Mouse (Mus musculus) intestine, embryonic 16.5 days (tissue): ENCODE results near the gene Praf2. TPM values are rescaled to one million over a fixed set of nuclear protein-coding genes. Genes with fewer than 3 reads are reported as not detected.

ENCODE experiments used
- ATAC-seq: fragments of 200-750 bp; cut with Nextera tagmentation; 2 replicates; pipeline ENCODE4 v1.8.0; 2017; ENCODE audit warnings: moderate TSS enrichment, moderate library complexity
- H3K27ac ChIP-seq: fragments of 300-500 bp; sonication (generic); 2 replicates; pipeline ENCODE4 v1.5.1; 2014; ENCODE audit warnings: mild to moderate bottlenecking, low read length
- H3K27me3 ChIP-seq: fragments of 300-500 bp; sonication (generic); replicated peaks from 2 replicates; pipeline ENCODE4 v1.6.1; 2014; ENCODE audit warnings: low read length, control low read depth, mixed read lengths; ENCODE audit not compliant: control insufficient read depth, insufficient read depth
- H3K36me3 ChIP-seq: fragments of 300-500 bp; sonication (generic); 2 replicates; pipeline ENCODE4 v1.6.1; 2014; ENCODE audit warnings: low read length, control low read depth; ENCODE audit not compliant: control insufficient read depth, insufficient read depth
- H3K4me1 ChIP-seq: fragments of 300-500 bp; sonication (generic); 2 replicates; pipeline ENCODE4 v1.6.1; 2014; ENCODE audit warnings: low read length, control low read depth, mixed read lengths; ENCODE audit not compliant: control insufficient read depth, insufficient read depth
- H3K4me2 ChIP-seq: fragments of 300-500 bp; sonication (generic); 2 replicates; pipeline ENCODE4 v1.6.1; 2014; ENCODE audit warnings: low read depth, low read length, control low read depth
- H3K4me3 ChIP-seq: fragments of 300-500 bp; sonication (generic); 2 replicates; pipeline ENCODE4 v1.5.1; 2014; ENCODE audit warnings: mild to moderate bottlenecking, low read length
- H3K9ac ChIP-seq: fragments of 300-500 bp; sonication (generic); 2 replicates; pipeline ENCODE4 v1.6.1; 2014; ENCODE audit warnings: low read depth, low read length
- H3K9me3 ChIP-seq: fragments of 300-500 bp; sonication (generic); 2 replicates; pipeline ENCODE4 v1.6.1; 2016; ENCODE audit warnings: low read length, control low read depth; ENCODE audit not compliant: control insufficient read depth
- WGBS: fragments of 180-500 bp; shearing (Covaris S2); extraction: QIAGEN DNeasy Blood & Tissue Kit; methylation state at CpG from one replicate; pipeline ENCODE4 v1.1.7; 2014; 5-methylcytosine and 5-hydroxymethylcytosine counted together
- polyA plus RNA-seq: library from polyadenylated mRNA; unstranded; fragments of >200 nt; fragmentation: Nextera tagmentation; extraction: Ambion mirVana; gene quantifications from 2 replicates; pipeline ENCODE4 v1.2.1, GENCODE M21; 2015

The Praf2 gene
- polyA plus RNA-seq = 59.7 and 60.8 TPM in 2 replicates

DNA sequence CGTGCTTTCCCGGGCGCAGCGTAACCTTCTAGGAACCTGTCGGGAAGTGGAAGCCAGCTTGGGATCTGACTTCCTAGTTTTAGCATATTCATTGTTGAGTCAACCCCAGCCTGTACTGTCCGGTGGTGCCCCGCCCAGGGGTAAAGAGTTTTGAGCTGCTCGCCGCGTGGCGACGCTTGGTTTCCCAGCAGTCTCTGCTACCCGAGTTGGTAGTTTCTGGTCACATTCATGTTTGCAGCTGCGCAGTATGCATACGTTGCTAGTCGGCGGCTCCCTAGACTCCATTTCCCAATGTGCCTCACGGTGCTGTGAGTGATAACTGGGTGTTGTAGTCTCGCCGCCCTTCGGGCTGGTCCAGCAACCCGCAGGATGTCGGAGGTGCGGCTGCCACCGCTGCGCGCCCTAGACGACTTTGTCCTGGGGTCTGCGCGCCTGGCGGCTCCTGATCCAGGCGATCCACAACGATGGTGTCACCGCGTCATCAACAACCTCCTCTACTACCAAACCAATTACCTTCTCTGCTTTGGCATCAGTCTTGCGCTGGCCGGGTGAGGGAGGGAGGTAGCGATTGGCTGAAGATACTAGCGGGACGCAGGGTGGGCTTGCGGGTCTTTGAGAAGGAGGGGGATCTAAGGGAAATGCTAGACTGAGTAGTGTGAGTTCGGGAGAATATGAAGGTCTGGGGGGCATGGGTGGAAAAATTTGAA lies at the start of gene Praf2:
Gene Praf2, plus strand, starts transcription at position 225 of the 707 bp plus-strand sequence.
- Histone ChIP-seq H3K9ac (peak within 1 kb of the TSS; percentile 53), H3K4me2 (peak within 1 kb of the TSS; percentile 52), H3K27me3 (no peaks in the 10 kb centered on the region), H3K27ac (peak within 1 kb of the TSS; percentile 77), H3K4me1 (0 out of 2 replicates have a peak, but pooled peaks cover 3% of the 10 kb centered on the region), H3K4me3 (peak within 1 kb of the TSS; percentile 53), H3K36me3 (no peaks in the 10 kb centered on the region), H3K9me3 (no peaks in the 10 kb centered on the region)
- WGBS = 12% methylated on average over 42 of the region's 42 CpGs
- peak; percentile 95 for ATAC-seq

DNA sequence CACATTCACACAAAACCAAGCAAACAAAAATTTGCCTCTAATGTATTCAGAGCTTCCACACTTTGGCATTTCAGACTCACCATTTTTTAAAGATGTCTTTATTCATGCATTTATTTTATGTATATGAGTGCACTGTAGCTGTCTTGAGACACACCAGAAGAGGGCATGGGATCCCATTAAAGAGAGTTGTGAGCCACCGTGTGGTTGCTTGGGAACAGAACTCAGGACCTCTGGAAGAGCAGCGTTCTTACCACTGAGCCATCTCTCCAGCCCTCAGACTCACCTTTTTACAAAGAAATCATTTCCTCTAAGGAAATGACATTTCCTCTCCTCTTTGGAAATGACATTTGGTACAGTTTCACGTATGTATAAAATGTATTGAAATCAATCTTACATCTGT lies 49.3 kb upstream of the Praf2 start:
- no peak overlapping the region for H3K4me2 ChIP-seq

DNA sequence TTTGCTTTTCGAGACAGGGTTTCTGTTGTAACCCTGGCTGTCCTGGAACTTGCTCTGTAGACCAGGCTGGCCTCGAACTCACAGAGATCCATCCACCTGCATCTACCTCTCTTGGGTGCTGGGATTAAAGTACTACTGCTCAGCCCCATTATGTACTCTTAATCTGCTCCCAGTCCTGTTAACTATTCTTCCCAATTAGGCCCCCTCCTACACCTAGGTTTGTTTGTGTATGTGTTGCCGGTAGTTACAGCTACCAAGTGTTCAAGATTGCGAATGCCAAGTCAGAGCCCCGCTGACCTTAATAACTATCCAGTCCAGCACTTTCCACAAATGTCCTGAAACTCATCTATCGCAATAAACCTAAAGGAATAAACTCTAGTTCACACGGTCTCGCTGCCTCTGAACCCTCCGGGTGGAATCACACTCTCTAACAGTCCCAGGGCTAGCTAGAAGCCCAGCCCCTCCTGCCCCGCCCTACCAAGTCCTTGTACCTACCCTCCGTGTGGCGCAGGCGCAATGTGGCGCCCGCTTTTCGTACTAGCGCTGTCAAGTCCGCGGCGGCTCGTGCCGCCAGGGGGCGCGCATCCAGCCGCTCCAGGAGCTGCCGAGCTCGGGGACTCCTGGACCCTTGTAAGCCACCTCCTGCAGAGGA lies 48.7 kb upstream of the Praf2 start:
- WGBS = 16% methylated on average over 27 of the region's 27 CpGs
- Histone ChIP-seq H3K27me3 (no peaks in the 10 kb centered on the region), H3K4me2 (peak overlapping the region; percentile 55), H3K36me3 (no peaks in the 10 kb centered on the region), H3K27ac (no peak overlapping the region), H3K9ac (0 out of 2 replicates have a peak overlapping the region, but pooled peaks have one; percentile 33), H3K4me3 (peak overlapping the region; percentile 38), H3K9me3 (no peaks in the 10 kb centered on the region), H3K4me1 (no peaks in the 10 kb centered on the region; the same call in none of the 2 replicates)
- ATAC-seq = peak; percentile 97

More for the DNA sequence above, 49.3 kb upstream of the Praf2 start:
- ATAC-seq = no peak
- Histone ChIP-seq H3K4me1 (peaks cover 5% of the 10 kb centered on the region), H3K4me3 (no peak overlapping the region), H3K27me3 (no peaks in the 10 kb centered on the region), H3K9me3 (no peaks in the 10 kb centered on the region), H3K9ac (no peak overlapping the region), H3K27ac (no peak overlapping the region), H3K36me3 (no peaks in the 10 kb centered on the region)
- 40% methylated on average over 3 of the region's 3 CpGs for WGBS

DNA sequence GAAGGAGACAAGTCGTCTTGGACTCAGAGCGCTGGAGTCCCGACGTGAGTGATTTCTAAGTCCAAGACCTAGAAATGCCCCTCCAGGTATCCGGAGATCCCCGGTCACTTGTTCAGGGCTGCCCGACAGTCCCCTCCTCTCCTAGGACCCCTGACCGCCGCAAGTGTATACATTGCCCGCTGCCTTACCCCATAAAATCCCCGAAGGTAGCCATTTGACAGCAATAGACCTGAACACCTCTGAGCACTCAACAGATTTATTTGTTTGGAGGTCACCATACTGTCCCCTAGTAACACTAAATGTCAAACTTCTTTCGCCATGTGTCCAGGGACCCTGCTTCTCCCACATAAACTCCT lies 48.2 kb upstream of the Praf2 start:
- Histone ChIP-seq H3K27me3 (no peaks in the 10 kb centered on the region), H3K27ac (no peak overlapping the region), H3K9ac (0 out of 2 replicates have a peak overlapping the region, but pooled peaks have one; percentile 33), H3K9me3 (no peaks in the 10 kb centered on the region), H3K4me2 (peak overlapping the region; percentile 55), H3K4me3 (peak overlapping the region; percentile 38), H3K36me3 (no peaks in the 10 kb centered on the region), H3K4me1 (no peaks in the 10 kb centered on the region; the same call in 1 of the 2 replicates)
- peak; percentile 14 for ATAC-seq
- 18% methylated on average over 12 of the region's 12 CpGs for WGBS

DNA sequence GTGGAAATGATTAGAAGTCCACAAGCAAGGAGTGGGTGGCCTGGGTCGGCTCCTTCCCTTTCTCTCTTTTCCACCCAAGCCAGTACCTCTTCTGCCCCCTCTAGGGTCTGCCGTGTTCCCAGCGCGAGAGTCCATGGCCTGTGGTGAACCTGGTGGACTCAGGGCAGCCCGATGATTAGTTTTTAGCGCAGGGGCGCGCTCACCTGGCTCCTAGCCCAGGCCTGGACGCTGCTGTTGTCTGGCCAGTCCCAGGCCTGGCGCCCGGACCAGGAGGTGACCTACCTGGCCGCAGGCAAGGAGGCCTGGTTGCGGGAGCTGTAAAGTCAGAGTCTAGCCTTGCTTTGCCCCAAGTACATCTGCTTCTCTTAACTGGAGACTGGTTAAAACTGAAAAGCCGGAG lies 47.4 kb upstream of the Praf2 start, which contains the start of gene Magix:
Gene Magix, minus strand, starts transcription at position 388 of the 400 bp plus-strand sequence.
- ATAC-seq = no peak
- 66% methylated on average over 14 of the region's 14 CpGs for WGBS
- H3K9ac ChIP-seq = 0 out of 2 replicates have a peak within 1 kb of the TSS, but pooled peaks have one; percentile 33

DNA sequence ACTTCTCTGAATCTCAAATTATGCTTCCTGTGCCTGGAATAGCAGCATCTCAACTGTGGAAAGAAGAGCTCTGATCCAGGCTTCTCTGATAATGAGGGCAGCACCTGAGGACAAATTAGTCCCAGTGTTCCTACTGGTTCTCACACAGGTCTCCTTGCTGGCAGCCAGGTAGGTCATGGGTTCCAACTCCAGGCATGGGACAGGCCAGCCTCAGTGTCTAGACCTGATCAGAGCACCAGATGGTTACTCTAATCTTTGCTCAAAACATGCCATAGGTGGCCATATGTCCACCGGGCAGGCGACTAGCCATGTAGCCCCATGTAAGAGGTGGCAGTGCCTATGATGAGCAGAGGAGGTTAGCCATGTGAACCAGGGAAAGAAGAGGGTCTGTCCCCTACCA lies 39.9 kb upstream of the Praf2 start:
- no peak overlapping the region for H3K4me3 ChIP-seq
- no peaks in the 10 kb centered on the region for H3K36me3 ChIP-seq
- no peak for ATAC-seq
- no peak overlapping the region for H3K27ac ChIP-seq
- no peaks in the 10 kb centered on the region for H3K27me3 ChIP-seq
- no peaks in the 10 kb centered on the region for H3K4me1 ChIP-seq
- no peak overlapping the region for H3K4me2 ChIP-seq
- 87% methylated on average over 2 of the region's 2 CpGs for WGBS
- no peak overlapping the region for H3K9ac ChIP-seq
- no peaks in the 10 kb centered on the region for H3K9me3 ChIP-seq

More for the DNA sequence above, 47.4 kb upstream of the Praf2 start, which contains the start of gene Magix:
- no peaks in the 10 kb centered on the region for H3K27me3 ChIP-seq
- H3K4me1 ChIP-seq = no peaks in the 10 kb centered on the region
- H3K9me3 ChIP-seq = no peaks in the 10 kb centered on the region
- H3K4me2 ChIP-seq = peak within 1 kb of the TSS; percentile 55
- no peaks in the 10 kb centered on the region for H3K36me3 ChIP-seq
- H3K27ac ChIP-seq = no peak within 1 kb of the TSS
- H3K4me3 ChIP-seq = peak within 1 kb of the TSS; percentile 38

DNA sequence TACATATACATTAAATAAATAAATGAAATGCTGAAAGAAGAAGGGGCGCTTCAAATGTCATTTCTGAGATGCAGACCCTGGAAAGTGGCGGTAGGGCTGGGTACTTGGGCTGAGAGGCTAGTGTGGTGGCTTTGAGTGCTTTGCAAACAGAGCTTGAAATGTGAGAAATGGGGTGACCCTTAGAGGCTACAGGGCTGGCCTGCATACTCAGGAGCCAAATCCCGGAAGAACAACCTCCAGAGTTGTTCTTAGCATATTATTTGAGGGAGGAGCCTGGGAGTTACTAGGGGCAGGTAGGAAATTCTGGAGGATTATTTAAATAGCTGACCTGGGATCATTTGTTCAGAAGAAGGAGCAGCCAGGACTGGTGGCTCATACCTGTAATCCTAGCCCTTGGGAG lies 37.8 kb upstream of the Praf2 start:
- WGBS = 57% methylated on average over 3 of the region's 3 CpGs
- H3K4me1 ChIP-seq = no peaks in the 10 kb centered on the region
- H3K27ac ChIP-seq = no peak overlapping the region
- no peak overlapping the region for H3K4me3 ChIP-seq
- no peak overlapping the region for H3K4me2 ChIP-seq
- no peaks in the 10 kb centered on the region for H3K36me3 ChIP-seq
- H3K9me3 ChIP-seq = no peaks in the 10 kb centered on the region
- H3K9ac ChIP-seq = no peak overlapping the region
- no peaks in the 10 kb centered on the region for H3K27me3 ChIP-seq
- no peak for ATAC-seq

DNA sequence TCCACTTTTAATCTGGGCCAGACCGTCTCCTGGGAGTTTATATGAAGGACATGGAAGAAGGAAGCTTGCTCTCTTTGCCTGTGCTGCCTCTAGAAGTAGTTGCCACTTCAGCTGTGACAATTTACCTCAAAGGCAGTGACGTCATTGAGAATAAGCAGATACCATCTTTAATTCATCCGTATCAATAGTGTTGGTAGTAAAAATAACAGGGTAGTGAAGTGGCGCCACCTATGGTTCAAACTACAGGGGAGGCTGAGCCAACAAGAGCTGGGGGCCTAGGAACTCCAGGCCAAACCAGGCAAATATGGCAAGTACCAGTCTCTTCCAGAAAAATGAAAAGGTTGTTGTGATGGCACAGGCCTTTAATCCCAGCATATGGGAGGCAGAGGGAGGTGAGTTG lies 35.4 kb upstream of the Praf2 start:
- H3K4me2 ChIP-seq = no peak overlapping the region
- no peak for ATAC-seq
- no peaks in the 10 kb centered on the region for H3K36me3 ChIP-seq
- H3K9ac ChIP-seq = no peak overlapping the region
- no peaks in the 10 kb centered on the region for H3K4me1 ChIP-seq
- H3K4me3 ChIP-seq = no peak overlapping the region
- WGBS = 39% methylated on average over 4 of the region's 4 CpGs
- H3K27ac ChIP-seq = no peak overlapping the region
- H3K27me3 ChIP-seq = no peaks in the 10 kb centered on the region
- no peaks in the 10 kb centered on the region for H3K9me3 ChIP-seq

DNA sequence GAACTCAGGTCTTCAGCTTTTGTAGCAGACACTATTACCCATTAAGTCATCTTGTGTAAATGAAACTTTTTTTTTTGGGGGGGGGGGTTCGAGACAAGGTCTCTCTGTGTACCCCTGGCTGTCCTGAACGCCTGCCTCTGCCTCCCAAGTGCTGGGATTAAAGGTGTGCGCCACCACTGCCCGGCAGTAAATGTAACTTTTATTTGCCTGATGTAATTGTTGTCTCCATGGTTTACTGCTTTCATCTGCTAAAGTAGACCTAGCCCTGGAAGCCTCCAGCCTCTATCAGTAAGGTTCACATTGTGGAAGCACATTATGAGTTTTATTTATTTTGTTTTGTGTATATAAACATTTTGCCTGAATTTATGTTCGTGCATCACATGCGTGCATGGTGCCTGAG lies 31.7 kb upstream of the Praf2 start:
- WGBS = 42% methylated on average over 6 of the region's 6 CpGs

More for the DNA sequence above, 31.7 kb upstream of the Praf2 start:
- Histone ChIP-seq H3K27me3 (no peaks in the 10 kb centered on the region), H3K9me3 (no peaks in the 10 kb centered on the region), H3K4me3 (no peak overlapping the region), H3K9ac (no peak overlapping the region), H3K27ac (no peak overlapping the region), H3K36me3 (no peaks in the 10 kb centered on the region), H3K4me2 (peak overlapping the region; percentile 8; the same call in 1 of the 2 replicates), H3K4me1 (no peaks in the 10 kb centered on the region; the same call in 1 of the 2 replicates)
- peak; percentile 61 for ATAC-seq
